Mouse (Mus musculus) hindbrain, postnatal 0 days (tissue): ENCODE results near the gene Slc7a10. TPM values are rescaled to one million over a fixed set of nuclear protein-coding genes. Genes with fewer than 3 reads are reported as not detected.

ENCODE experiments used
- ATAC-seq: fragments of 200-750 bp; cut with Nextera tagmentation; 2 replicates; pipeline ENCODE4 v1.8.0; 2017; ENCODE audit warnings: mild to moderate bottlenecking, moderate TSS enrichment, moderate library complexity
- DNase-seq: peaks from one replicate; pipeline ENCODE4 v3.0.0-alpha.2; 2015; ENCODE audit warnings: low spot score
- H3K27ac ChIP-seq: fragments of 300-500 bp; sonication (generic); 2 replicates; pipeline ENCODE4 v1.5.1; 2014; ENCODE audit warnings: mild to moderate bottlenecking
- H3K27me3 ChIP-seq: fragments of 300-500 bp; sonication (generic); 2 replicates; pipeline ENCODE4 v1.6.1; 2014; ENCODE audit warnings: low read length, mixed read lengths; ENCODE audit not compliant: insufficient read depth
- H3K36me3 ChIP-seq: fragments of 300-500 bp; sonication (generic); 2 replicates; pipeline ENCODE4 v1.6.1; 2014; ENCODE audit warnings: low read length, mixed read lengths; ENCODE audit not compliant: insufficient read depth
- H3K4me1 ChIP-seq: fragments of 300-500 bp; sonication (generic); 2 replicates; pipeline ENCODE4 v1.6.1; 2014; ENCODE audit warnings: antibody characterized with exemption, low read length, mixed read lengths; ENCODE audit not compliant: insufficient read depth
- H3K4me2 ChIP-seq: fragments of 300-500 bp; sonication (generic); 2 replicates; pipeline ENCODE4 v1.6.1; 2014; ENCODE audit warnings: low read depth, mild to moderate bottlenecking, low read length, moderate library complexity, mixed read lengths
- H3K4me3 ChIP-seq: fragments of 300-500 bp; sonication (generic); 2 replicates; pipeline ENCODE4 v1.5.1; 2014; ENCODE audit warnings: low read length
- H3K9ac ChIP-seq: fragments of 300-500 bp; sonication (generic); replicated peaks from 2 replicates; pipeline ENCODE4 v1.6.1; 2014; ENCODE audit warnings: mild to moderate bottlenecking, low read length, moderate library complexity, mixed read lengths
- H3K9me3 ChIP-seq: fragments of 300-500 bp; sonication (generic); 2 replicates; pipeline ENCODE4 v1.6.1; 2016; ENCODE audit warnings: low read length, mixed read lengths
- CTCF ChIP-seq: IDR thresholded peaks from 2 replicates; pipeline ENCODE4 v1.5.1; 2016; ENCODE audit warnings: antibody characterized with exemption, control low read depth, low read depth
- WGBS: fragments of 180-500 bp; shearing (Covaris S2); extraction: QIAGEN DNeasy Blood & Tissue Kit; methylation state at CpG from one replicate; pipeline ENCODE4 v1.1.7; 2014; 5-methylcytosine and 5-hydroxymethylcytosine counted together
- polyA plus RNA-seq: library from polyadenylated mRNA; unstranded; fragments of >200 nt; fragmentation: Nextera tagmentation; extraction: Ambion mirVana; gene quantifications from 2 replicates; pipeline ENCODE4 v1.2.1, GENCODE M21; 2015
- total RNA-seq: library from RNA; depleted of rRNA; stranded (reverse); fragments of >200 nt; gene quantifications from 2 replicates; pipeline ENCODE4 v1.2.3, GENCODE M21; 2014

The Slc7a10 gene
- total and polyA plus RNA-seq, 2 experiments from 2014 or later: 47.8 to 70.2 TPM

DNA sequence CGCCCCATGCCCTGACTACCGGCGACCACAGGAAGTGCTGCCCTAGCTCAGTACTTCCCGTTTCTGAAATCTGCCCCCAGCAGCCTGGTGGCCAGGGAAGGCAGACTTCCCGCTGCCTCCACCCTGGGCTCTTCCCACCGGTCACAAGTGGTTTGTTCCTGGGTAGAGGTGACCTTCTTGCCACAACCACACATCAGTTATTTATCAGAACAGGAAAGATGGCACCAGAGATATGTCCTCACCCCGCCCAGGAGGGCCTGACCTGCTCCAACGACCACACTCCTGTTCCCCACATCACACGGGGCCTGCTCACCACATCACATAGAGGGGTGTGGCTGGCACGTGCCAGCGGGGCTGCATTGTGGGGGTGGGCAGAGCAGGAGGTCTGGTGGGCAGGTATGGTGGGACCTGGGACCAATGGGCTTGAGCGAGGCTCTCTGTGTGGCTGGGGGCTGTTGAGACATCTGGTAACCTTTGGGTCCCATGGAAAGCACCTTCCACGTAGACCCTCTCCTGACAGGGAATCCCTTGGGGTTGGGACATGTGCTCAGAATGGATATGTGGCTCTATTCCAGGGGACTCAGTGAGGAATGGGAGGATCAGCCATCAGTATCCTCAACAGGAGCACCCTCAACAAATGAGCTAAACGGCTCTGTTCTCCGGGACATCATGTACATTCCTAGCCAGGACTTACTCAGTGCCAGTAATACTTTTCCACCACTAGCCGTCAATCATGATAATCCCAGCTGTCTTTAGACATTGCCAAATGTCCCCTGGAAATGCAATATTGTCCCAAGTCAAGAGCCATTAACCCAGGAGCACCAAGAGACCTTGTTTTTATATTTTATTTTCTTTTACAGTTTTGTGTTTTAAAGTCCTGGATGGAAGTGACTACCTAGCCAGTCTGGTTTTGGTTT lies 29.4 kb upstream of the Slc7a10 start:
- Histone ChIP-seq H3K27me3 (no peaks in the 10 kb centered on the region), H3K27ac (no peak overlapping the region), H3K9me3 (0 out of 2 replicates have a peak, but pooled peaks cover 4% of the 10 kb centered on the region), H3K36me3 (no peaks in the 10 kb centered on the region), H3K9ac (no peak overlapping the region), H3K4me2 (no peak overlapping the region), H3K4me1 (no peaks in the 10 kb centered on the region), H3K4me3 (no peak overlapping the region)
- ATAC-seq (no peak), DNase-seq (no peak)
- WGBS: 71% methylated on average over 16 of the region's 16 CpGs
- TF ChIP-seq CTCF: no peak

DNA sequence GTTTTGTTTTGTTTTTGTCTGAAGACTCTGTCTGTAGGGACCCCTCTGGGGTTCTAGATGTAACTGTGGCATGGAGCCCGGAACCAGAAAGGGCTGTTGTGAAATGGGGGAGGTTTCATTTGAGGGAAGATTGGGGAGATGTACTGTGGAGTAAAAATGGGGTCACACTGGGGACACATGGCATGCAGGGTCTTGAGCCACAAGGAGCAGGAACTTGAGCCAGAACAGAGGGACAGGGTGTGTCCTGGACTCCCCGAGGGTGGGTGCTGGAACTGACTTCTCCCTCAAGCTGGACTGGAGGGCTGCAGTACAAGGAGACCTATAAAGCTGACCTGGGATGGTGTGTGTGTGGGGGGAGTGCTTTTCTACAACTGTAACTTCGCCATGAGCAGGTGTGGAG lies 28.7 kb upstream of the Slc7a10 start:
- H3K9ac ChIP-seq: no peak overlapping the region
- H3K27ac ChIP-seq: no peak overlapping the region
- no peaks in the 10 kb centered on the region for H3K4me1 ChIP-seq
- DNase-seq (no peak), ATAC-seq (no peak)
- H3K27me3 ChIP-seq: no peaks in the 10 kb centered on the region
- H3K4me3 ChIP-seq: no peak overlapping the region
- WGBS: 78% methylated on average over 3 of the region's 3 CpGs
- H3K36me3 ChIP-seq: no peaks in the 10 kb centered on the region
- TF ChIP-seq CTCF: no peak
- H3K9me3 ChIP-seq: 0 out of 2 replicates have a peak, but pooled peaks cover 4% of the 10 kb centered on the region
- no peak overlapping the region for H3K4me2 ChIP-seq

DNA sequence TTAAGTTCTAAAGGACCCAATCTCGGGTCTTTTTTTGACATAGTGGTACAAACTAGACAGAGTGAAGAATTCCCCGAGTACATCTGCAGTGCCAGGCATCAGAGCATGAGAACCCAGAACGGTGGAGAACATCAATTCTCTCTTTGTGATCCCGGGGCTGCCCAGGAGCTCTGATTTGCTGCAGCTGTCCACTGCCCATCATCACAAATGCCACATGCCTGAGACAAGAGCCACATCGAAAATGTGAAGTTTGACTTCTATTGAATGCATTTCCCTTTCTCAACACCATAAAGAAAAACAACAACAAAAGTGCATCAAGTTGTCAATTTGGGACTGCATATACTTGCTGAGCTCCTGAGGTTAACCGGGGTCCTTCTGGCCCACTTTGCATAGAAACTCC lies 23.7 kb upstream of the Slc7a10 start:
- WGBS: 71% methylated on average over 6 of the region's 6 CpGs
- Histone ChIP-seq H3K4me2 (no peak overlapping the region), H3K27me3 (no peaks in the 10 kb centered on the region), H3K4me3 (no peak overlapping the region), H3K9me3 (0 out of 2 replicates have a peak, but pooled peaks cover 4% of the 10 kb centered on the region), H3K36me3 (no peaks in the 10 kb centered on the region), H3K4me1 (no peaks in the 10 kb centered on the region), H3K27ac (no peak overlapping the region), H3K9ac (no peak overlapping the region)
- DNase-seq: no peak
- no peak for ATAC-seq
- no peak for TF ChIP-seq CTCF

DNA sequence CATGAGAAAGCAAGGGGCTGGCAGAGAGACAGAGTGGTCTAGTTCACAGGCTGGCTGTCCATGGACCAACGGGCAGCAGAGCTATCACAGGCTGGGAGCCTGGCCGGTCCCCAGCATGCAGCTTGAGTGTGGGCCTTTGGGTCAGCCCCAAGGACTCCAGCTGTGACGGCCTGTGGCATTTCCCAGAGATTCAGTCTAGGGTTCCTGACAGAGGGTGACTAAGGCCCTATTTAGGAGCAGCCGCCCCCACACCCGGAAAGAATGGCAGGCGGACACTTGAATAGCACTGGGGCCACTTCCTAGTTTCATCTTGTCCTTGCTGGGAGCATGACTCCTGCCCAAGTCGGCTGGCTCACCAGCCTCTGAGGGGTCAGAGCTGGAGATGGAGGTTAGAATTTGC lies 22.6 kb upstream of the Slc7a10 start:
- no peaks in the 10 kb centered on the region for H3K4me1 ChIP-seq
- H3K27me3 ChIP-seq: no peaks in the 10 kb centered on the region
- H3K36me3 ChIP-seq: no peaks in the 10 kb centered on the region
- H3K4me3 ChIP-seq: no peak overlapping the region
- no peak overlapping the region for H3K4me2 ChIP-seq
- no peak for ATAC-seq
- H3K27ac ChIP-seq: no peak overlapping the region
- 69% methylated on average over 7 of the region's 7 CpGs for WGBS
- no peak overlapping the region for H3K9ac ChIP-seq
- 0 out of 2 replicates have a peak, but pooled peaks cover 3% of the 10 kb centered on the region for H3K9me3 ChIP-seq
- DNase-seq: no peak
- TF ChIP-seq CTCF: no peak

DNA sequence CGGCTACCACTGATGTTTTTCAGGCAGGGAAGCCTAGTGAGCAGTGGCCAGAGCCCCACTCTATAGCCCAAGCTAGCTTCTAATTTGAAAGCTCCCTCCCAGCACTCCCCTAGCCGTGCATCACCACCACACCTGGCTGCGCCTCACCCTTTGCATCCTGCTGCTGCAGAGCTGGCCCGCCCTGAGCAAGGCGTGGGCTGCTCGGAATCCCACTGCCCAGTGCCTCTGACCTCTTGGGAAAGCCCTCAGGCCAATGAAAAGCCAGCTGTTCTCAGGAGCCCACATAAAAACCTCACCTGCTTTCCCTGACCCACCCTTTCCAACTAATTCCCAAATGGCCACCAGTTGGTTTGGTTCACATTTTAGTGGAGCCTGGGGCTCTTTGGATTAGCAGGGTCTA lies 22.1 kb upstream of the Slc7a10 start:
- DNase-seq: no peak
- Histone ChIP-seq H3K27ac (no peak overlapping the region), H3K9ac (no peak overlapping the region), H3K4me3 (no peak overlapping the region), H3K4me1 (no peaks in the 10 kb centered on the region), H3K27me3 (no peaks in the 10 kb centered on the region), H3K36me3 (no peaks in the 10 kb centered on the region), H3K9me3 (no peaks in the 10 kb centered on the region), H3K4me2 (no peak overlapping the region)
- TF ChIP-seq CTCF: no peak
- ATAC-seq: no peak
- 86% methylated on average over 6 of the region's 6 CpGs for WGBS

DNA sequence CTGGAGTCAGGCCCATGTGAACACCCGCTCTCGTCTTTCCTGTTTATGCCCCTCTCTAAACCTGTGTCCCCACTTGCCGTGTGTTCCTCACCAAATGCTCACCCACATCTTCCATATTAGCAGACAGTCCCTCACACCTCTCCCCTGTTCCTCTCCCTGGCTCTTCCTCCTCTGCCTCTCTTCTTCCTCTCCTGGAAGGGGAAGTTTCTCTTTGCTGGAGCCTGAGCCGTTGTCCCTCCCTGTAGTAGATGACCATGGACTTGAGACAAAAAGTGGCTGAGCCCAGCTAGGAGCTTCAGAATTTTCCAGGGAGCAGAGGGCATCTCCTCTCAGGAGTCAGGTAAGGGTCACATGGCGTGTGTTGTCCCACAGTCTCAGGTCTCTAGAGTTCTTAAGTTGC lies 19.2 kb upstream of the Slc7a10 start:
- no peak for TF ChIP-seq CTCF
- Histone ChIP-seq H3K4me3 (no peak overlapping the region), H3K9me3 (no peaks in the 10 kb centered on the region), H3K4me1 (no peaks in the 10 kb centered on the region), H3K27me3 (no peaks in the 10 kb centered on the region), H3K9ac (no peak overlapping the region), H3K27ac (no peak overlapping the region), H3K4me2 (no peak overlapping the region), H3K36me3 (no peaks in the 10 kb centered on the region)
- no peak for ATAC-seq
- DNase-seq: no peak
- WGBS: 81% methylated on average over 5 of the region's 5 CpGs

DNA sequence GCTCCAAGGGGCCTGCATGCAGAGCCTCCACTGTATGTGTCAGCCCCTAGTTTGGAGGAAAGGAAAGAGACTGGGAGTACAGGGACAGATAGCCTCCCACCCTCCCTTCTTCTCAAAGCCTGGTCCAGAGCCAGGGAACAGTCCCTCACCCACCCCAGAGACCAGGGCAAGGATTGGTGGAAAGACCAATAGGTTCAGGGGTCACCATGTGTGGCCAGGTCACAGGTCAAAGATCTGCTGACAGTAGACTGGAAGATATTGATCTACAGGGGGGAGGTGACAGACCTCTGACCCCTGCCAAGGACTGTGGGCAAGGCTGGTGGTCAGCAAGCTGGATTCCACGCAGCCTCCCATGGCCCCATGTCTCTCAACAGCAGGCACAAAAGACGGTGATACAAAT lies 18.3 kb upstream of the Slc7a10 start:
- Histone ChIP-seq H3K4me2 (no peak overlapping the region), H3K36me3 (no peaks in the 10 kb centered on the region), H3K27ac (no peak overlapping the region), H3K4me3 (no peak overlapping the region), H3K9me3 (no peaks in the 10 kb centered on the region), H3K4me1 (no peaks in the 10 kb centered on the region), H3K27me3 (no peaks in the 10 kb centered on the region), H3K9ac (no peak overlapping the region)
- WGBS: 52% methylated on average over 2 of the region's 2 CpGs
- no peak for DNase-seq
- ATAC-seq: no peak
- TF ChIP-seq CTCF: no peak
